9 mouse cellular contexts compared by ENCODE assay signal in the genomic region with DNA sequence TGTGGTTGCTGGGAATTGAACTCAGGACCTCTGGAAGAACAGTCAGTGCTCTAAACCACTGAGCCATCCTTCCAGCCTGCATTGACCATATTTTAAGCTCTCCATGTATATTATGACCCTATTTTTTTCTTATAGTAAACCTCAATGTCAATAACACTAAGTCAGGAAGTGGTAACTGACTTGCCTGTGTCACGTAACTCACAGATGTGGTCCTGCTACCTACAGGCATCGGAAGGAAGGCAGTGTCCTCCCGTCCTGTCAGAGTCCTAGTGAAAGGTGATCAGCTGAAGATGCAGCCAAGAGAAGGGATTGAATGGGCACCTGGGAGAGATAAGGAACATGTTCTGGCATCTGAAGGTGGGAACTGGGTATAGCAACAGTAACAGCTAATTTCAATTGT. TPM values are rescaled to one million over a fixed set of nuclear protein-coding genes. Genes with fewer than 3 reads are reported as not detected.
"Had no signal": no experiment of that assay in that cellular context is flagged by ENCODE, and none has a peak within 500 bp of the region (broad histone marks: within the 10 kb centered on the region; RNA-seq: fewer than 3 reads in every experiment).

No protein-coding gene starts in this region.

RNA-seq across cellular contexts. Expression of a gene that starts 8.7 kb away (rescaled TPM):
- polyA plus RNA-seq: stomach, embryonic 14.5 days; stomach, embryonic 16.5 days had no signal

RNA-seq across cellular contexts. Expression of a gene that starts 20.7 kb away (rescaled TPM):
- polyA plus RNA-seq: neural tube, embryonic 14.5 days; neural tube, embryonic 15.5 days; thymus, postnatal 0 days had no signal

RNA-seq across cellular contexts. Expression of a gene that starts 27.6 kb away (rescaled TPM):
- polyA plus RNA-seq: neural tube, embryonic 13.5 days; neural tube, embryonic 14.5 days; neural tube, embryonic 15.5 days; stomach, embryonic 14.5 days; stomach, postnatal 0 days had no signal

RNA-seq across cellular contexts. Expression of a gene that starts 57.2 kb away (rescaled TPM):
- polyA plus RNA-seq: neural tube, embryonic 13.5 days; neural tube, embryonic 14.5 days; neural tube, embryonic 15.5 days; stomach, embryonic 14.5 days; stomach, embryonic 16.5 days; stomach, postnatal 0 days; thymus, adult 2 months; urinary bladder, adult 2 months had no signal
